Mouse (Mus musculus): ENCODE measurements around the gene Slc11a2. TPM values are rescaled to one million over a fixed set of nuclear protein-coding genes. Genes with fewer than 3 reads are reported as not detected.
A peak's percentile ranks its signal among the peaks of the same experiment; 100 is the strongest.
"Not testable (repeated sequence)": the region's sequence is repeated elsewhere in the genome, so short reads cannot be mapped to it uniquely, and the experiment has no call there.

Gene Slc11a2
- polyA plus RNA-seq, 1 experiment from 2014 or later: 27.1 TPM

- ATAC-seq (ENCODE audit: low FRiP score, low read depth): no peak
- no peaks in the 10 kb centered on the region for H3K9me3 ChIP-seq
- peaks cover 19% of the 10 kb centered on the region for H3K27me3 ChIP-seq (replicated peaks)
- peaks cover 5% of the 10 kb centered on the region for H3K4me1 ChIP-seq
- no peak overlapping the region for H3K9ac ChIP-seq
- 81% methylated on average over 13 of the region's 13 CpGs for WGBS
- no peak overlapping the region for H3K27ac ChIP-seq
- H3K4me2 ChIP-seq (replicated peaks): no peak overlapping the region
- no peaks in the 10 kb centered on the region for H3K36me3 ChIP-seq
- H3K4me3 ChIP-seq: no peak overlapping the region
These were observed 3.5 kb upstream of the Slc11a2 start for GRCm38 (mm10) chr15:100428296-100428905.

GRCm38 (mm10) chr15:100423916-100424315 lies 956 bp downstream of the Slc11a2 start:
- Histone ChIP-seq H3K4me3 (peak overlapping the region; percentile 23), H3K27me3 (replicated peaks) (peaks cover 19% of the 10 kb centered on the region), H3K9me3 (no peaks in the 10 kb centered on the region), H3K9ac (no peak overlapping the region), H3K4me2 (replicated peaks) (peak overlapping the region; percentile 77), H3K27ac (no peak overlapping the region), H3K4me1 (peaks cover 22% of the 10 kb centered on the region), H3K36me3 (no peaks in the 10 kb centered on the region)
- 4% methylated on average over 14 of the region's 14 CpGs for WGBS
- no peak for ATAC-seq (ENCODE audit: low FRiP score, low read depth)

- Histone ChIP-seq H3K9me3 (no peaks in the 10 kb centered on the region), H3K4me2 (replicated peaks) (peak overlapping the region; percentile 77), H3K4me1 (peaks cover 23% of the 10 kb centered on the region), H3K4me3 (peak overlapping the region; percentile 83), H3K27ac (no peak overlapping the region), H3K9ac (peak overlapping the region; percentile 89), H3K36me3 (no peaks in the 10 kb centered on the region), H3K27me3 (replicated peaks) (peaks cover 19% of the 10 kb centered on the region)
- under 1% methylated on average over 65 of the region's 65 CpGs for WGBS
- ATAC-seq (ENCODE audit: low FRiP score, low read depth): peak; percentile 99
These were observed 1.7 kb downstream of the Slc11a2 start for GRCm38 (mm10) chr15:100422899-100423860.

GRCm38 (mm10) chr15:100422476-100422875 lies 2.4 kb downstream of the Slc11a2 start:
- Histone ChIP-seq H3K27ac (no peak overlapping the region), H3K4me1 (peaks cover 25% of the 10 kb centered on the region), H3K9me3 (no peaks in the 10 kb centered on the region), H3K36me3 (no peaks in the 10 kb centered on the region), H3K4me2 (replicated peaks) (peak overlapping the region; percentile 77), H3K27me3 (replicated peaks) (peaks cover 19% of the 10 kb centered on the region), H3K4me3 (peak overlapping the region; percentile 83), H3K9ac (peak overlapping the region; percentile 89)
- ATAC-seq (ENCODE audit: low FRiP score, low read depth): peak; percentile 82
- WGBS: under 1% methylated on average over 44 of the region's 44 CpGs

GRCm38 (mm10) chr15:100421758-100422197 lies 3.1 kb downstream of the Slc11a2 start, which contains the start of gene Gm5475:
Gene Gm5475 (plus strand): TSS chr15:100422147.
- Histone ChIP-seq H3K4me3 (peak within 1 kb of the TSS; percentile 83), H3K4me1 (peaks cover 25% of the 10 kb centered on the region), H3K9ac (peak within 1 kb of the TSS; percentile 89), H3K4me2 (replicated peaks) (peak within 1 kb of the TSS; percentile 77), H3K27me3 (replicated peaks) (peaks cover 19% of the 10 kb centered on the region)
- ATAC-seq (ENCODE audit: low FRiP score, low read depth); H3K36me3 ChIP-seq; H3K9me3 ChIP-seq; H3K27ac ChIP-seq: not testable (repeated sequence)
- WGBS: 35% methylated on average over 3 of the region's 3 CpGs

- WGBS: 45% methylated on average over 8 of the region's 8 CpGs
- Histone ChIP-seq H3K4me1 (peaks cover 25% of the 10 kb centered on the region), H3K9ac (no peak overlapping the region), H3K9me3 (no peaks in the 10 kb centered on the region), H3K27me3 (replicated peaks) (peaks cover 19% of the 10 kb centered on the region), H3K4me2 (replicated peaks) (peak overlapping the region; percentile 77), H3K36me3 (no peaks in the 10 kb centered on the region), H3K4me3 (no peak overlapping the region), H3K27ac (no peak overlapping the region)
- ATAC-seq (ENCODE audit: low FRiP score, low read depth): no peak
These were observed 3.7 kb downstream of the Slc11a2 start for GRCm38 (mm10) chr15:100421059-100421757.

- ATAC-seq (ENCODE audit: low FRiP score, low read depth): no peak
- Histone ChIP-seq H3K9ac (0 out of 2 replicates have a peak overlapping the region, but pooled peaks have one; percentile 26), H3K36me3 (no peaks in the 10 kb centered on the region), H3K9me3 (no peaks in the 10 kb centered on the region), H3K4me1 (peaks cover 25% of the 10 kb centered on the region), H3K27ac (no peak overlapping the region), H3K4me2 (replicated peaks) (peak overlapping the region; percentile 14; the same call in 1 of the 2 replicates), H3K4me3 (no peak overlapping the region), H3K27me3 (replicated peaks) (peaks cover 14% of the 10 kb centered on the region)
- 73% methylated on average over 9 of the region's 9 CpGs for WGBS
These were observed 4.7 kb downstream of the Slc11a2 start for GRCm38 (mm10) chr15:100419901-100420745.

GRCm38 (mm10) chr15:100419311-100419710 lies 5.6 kb downstream of the Slc11a2 start:
- Histone ChIP-seq H3K4me3 (no peak overlapping the region), H3K4me1 (peaks cover 25% of the 10 kb centered on the region), H3K9ac (no peak overlapping the region), H3K27me3 (replicated peaks) (peaks cover 7% of the 10 kb centered on the region), H3K27ac (no peak overlapping the region), H3K36me3 (no peaks in the 10 kb centered on the region), H3K4me2 (replicated peaks) (peak overlapping the region; percentile 14; the same call in 1 of the 2 replicates), H3K9me3 (no peaks in the 10 kb centered on the region)
- ATAC-seq (ENCODE audit: low FRiP score, low read depth): no peak
- WGBS: 75% methylated on average over 8 of the region's 8 CpGs

GRCm38 (mm10) chr15:100417854-100418450 lies 6.9 kb downstream of the Slc11a2 start:
- H3K4me2 ChIP-seq (replicated peaks): no peak overlapping the region
- H3K9me3 ChIP-seq: no peaks in the 10 kb centered on the region
- H3K9ac ChIP-seq: no peak overlapping the region
- H3K4me1 ChIP-seq: peaks cover 18% of the 10 kb centered on the region
- 90% methylated on average over 9 of the region's 9 CpGs for WGBS
- no peak overlapping the region for H3K4me3 ChIP-seq
- H3K36me3 ChIP-seq: no peaks in the 10 kb centered on the region
- H3K27me3 ChIP-seq (replicated peaks): no peaks in the 10 kb centered on the region
- no peak for ATAC-seq (ENCODE audit: low FRiP score, low read depth)
- no peak overlapping the region for H3K27ac ChIP-seq

- Histone ChIP-seq H3K4me1 (peaks cover 7% of the 10 kb centered on the region; the same call in 1 of the 2 replicates), H3K36me3 (peaks cover 11% of the 10 kb centered on the region), H3K27me3 (replicated peaks) (no peaks in the 10 kb centered on the region), H3K4me2 (replicated peaks) (no peak overlapping the region), H3K27ac (no peak overlapping the region), H3K9me3 (no peaks in the 10 kb centered on the region), H3K4me3 (no peak overlapping the region), H3K9ac (no peak overlapping the region)
- 90% methylated on average over 8 of the region's 8 CpGs for WGBS
- no peak for ATAC-seq (ENCODE audit: low FRiP score, low read depth)
These were observed 9.2 kb downstream of the Slc11a2 start for GRCm38 (mm10) chr15:100415684-100416083.

- Histone ChIP-seq H3K27ac (no peak overlapping the region), H3K4me3 (no peak overlapping the region), H3K9ac (no peak overlapping the region), H3K9me3 (no peaks in the 10 kb centered on the region), H3K36me3 (peaks cover 18% of the 10 kb centered on the region), H3K4me2 (replicated peaks) (no peak overlapping the region), H3K4me1 (0 out of 2 replicates have a peak, but pooled peaks cover 3% of the 10 kb centered on the region), H3K27me3 (replicated peaks) (no peaks in the 10 kb centered on the region)
- WGBS: 95% methylated on average over 13 of the region's 13 CpGs
- no peak for ATAC-seq (ENCODE audit: low FRiP score, low read depth)
These were observed 9.9 kb downstream of the Slc11a2 start for GRCm38 (mm10) chr15:100414942-100415341.
